Mouse (Mus musculus) E14TG2a.4 (cell line): Measurements from ENCODE around the gene Coq5.

ENCODE experiments used
- CTCF ChIP-seq: conservative IDR thresholded peaks from 2 replicates; pipeline ENCODE4 v1.5.1; 2014; ENCODE audit warnings: low read length
- POU5F1 ChIP-seq: IDR thresholded peaks from 2 replicates; pipeline ENCODE4 v1.6.1; 2014; ENCODE audit warnings: low read length, borderline replicate concordance

- TF ChIP-seq CTCF (no peak), POU5F1 (no peak)
These were observed 33.6 kb downstream of the Coq5 start for GRCm38 (mm10) chr5:115312816-115313667.
